Mouse (Mus musculus): ENCODE results near the gene Wdr95. TPM values are rescaled to one million over a fixed set of nuclear protein-coding genes. Genes with fewer than 3 reads are reported as not detected.
"Not testable (repeated sequence)": the region's sequence is repeated elsewhere in the genome, so short reads cannot be mapped to it uniquely, and the experiment has no call there.

The Wdr95 gene
- polyA plus RNA-seq, 1 experiment from 2014 or later = not detected

DNA sequence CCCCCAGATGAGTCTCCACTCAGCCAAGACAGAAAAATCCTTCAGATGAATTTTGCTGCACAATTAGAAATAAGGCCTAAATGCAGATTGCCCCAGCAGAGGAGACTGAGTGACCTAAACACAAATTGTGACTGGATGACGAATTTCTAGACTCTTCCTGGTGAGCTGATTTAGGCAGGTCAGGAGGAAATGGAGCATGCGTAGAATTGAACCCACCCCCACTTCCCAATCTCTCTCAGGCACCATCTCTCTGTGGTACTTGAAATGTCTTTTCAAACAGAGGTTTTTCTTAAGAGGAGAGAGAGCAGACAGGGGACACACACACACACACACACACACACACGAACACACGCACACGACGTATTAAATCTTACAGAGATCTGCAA lies 4.6 kb upstream of the Wdr95 start:
- Histone ChIP-seq H3K27me3 (ENCODE audit: control insufficient read depth, insufficient read depth, low read length) (no peaks in the 10 kb centered on the region), H3K9me3 (ENCODE audit: control insufficient read depth, low read length) (no peaks in the 10 kb centered on the region), H3K27ac (replicated peaks) (peak overlapping the region; percentile 53; the same call in 1 of the 2 replicates), H3K4me1 (replicated peaks; ENCODE audit: control insufficient read depth, insufficient read depth) (no peaks in the 10 kb centered on the region), H3K36me3 (ENCODE audit: control insufficient read depth, insufficient read depth, low read length) (no peaks in the 10 kb centered on the region), H3K4me2 (replicated peaks; ENCODE audit: low read depth) (no peak overlapping the region), H3K9ac (ENCODE audit: low read length) (no peak overlapping the region), H3K4me3 (ENCODE audit: low read depth, low read length) (no peak overlapping the region)
- DNase-seq (ENCODE audit: low spot score) = no peak
- ATAC-seq (ENCODE audit: low FRiP score, low TSS enrichment) = no peak
- TF ChIP-seq CTCF (IDR thresholded peaks at IDR 0.05; ENCODE audit: low read depth) (no peak), EP300 (optimal IDR thresholded peaks at IDR 0.05) (no peak)
- WGBS = 61% methylated on average over 6 of the region's 6 CpGs

DNA sequence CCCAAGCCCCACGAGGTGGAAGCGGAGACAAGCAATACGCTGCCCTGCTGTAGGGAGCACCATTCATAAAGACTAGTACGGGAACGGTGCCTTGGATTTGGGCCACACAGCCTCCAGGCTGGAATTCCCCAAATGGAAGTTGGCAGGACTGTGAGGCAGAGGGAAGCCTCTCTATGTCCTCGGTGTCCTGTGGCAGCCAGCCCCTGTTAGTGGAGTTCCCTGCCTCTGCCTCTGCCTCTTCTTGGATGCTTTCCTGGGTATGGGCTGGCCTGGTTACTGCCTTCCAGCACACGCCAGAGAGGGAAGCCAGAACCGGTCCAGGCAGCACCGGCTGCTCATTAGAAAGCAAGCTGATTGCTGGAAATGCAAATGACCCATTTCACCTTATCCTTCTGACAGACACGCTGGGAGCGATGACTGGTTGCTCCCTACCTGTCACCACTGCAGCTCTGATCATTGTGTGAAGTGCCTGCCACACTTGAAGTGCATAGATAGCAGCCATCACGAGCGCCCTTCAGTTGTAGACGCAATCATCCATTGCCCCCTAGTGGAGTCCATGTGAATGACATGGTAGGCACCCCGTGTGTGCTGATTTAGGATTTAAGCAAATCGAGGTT lies 4.1 kb upstream of the Wdr95 start:
- no peak overlapping the region for H3K4me3 ChIP-seq (ENCODE audit: low read depth, low read length)
- no peak overlapping the region for H3K9ac ChIP-seq (ENCODE audit: low read length)

DNA sequence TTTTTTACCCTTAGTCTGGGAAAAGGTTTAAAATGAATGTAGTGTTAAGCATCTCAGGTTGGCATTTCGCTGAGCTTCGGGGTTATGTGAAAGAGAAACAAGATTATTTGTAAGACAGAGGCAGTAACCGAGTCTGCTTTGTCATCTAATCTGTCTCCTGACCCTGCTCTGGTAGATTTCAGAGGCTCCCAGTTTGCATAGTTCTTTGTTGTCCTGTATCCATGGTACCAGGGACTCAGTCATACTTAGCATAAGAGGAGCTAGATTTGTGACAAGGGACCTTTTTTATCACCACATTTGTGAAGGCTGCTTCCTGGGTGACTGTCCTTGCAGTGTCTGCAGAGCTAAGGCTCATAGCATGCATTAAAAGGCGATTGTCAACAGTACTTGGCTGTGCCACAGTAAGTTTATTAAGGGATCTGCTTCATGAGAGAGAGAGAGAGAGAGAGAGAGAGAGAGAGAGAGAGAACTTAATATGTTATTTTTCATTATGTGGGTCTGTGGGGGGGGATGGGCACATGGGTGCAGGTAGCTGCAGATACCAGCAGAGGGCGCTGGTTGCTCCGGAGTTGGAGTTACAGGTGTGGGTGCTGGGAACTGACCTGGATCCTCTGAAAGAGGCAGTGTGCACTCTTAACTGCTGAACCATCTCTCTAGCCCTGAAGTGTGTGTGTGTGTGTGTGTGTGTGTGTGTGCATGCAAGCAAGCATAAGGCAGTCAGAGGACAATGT lies 3.3 kb upstream of the Wdr95 start:
- no peak overlapping the region for H3K9ac ChIP-seq (ENCODE audit: low read length)
- 47% methylated on average over 6 of the region's 6 CpGs for WGBS
- TF ChIP-seq CTCF (IDR thresholded peaks at IDR 0.05; ENCODE audit: low read depth) (peak; percentile 55), EP300 (optimal IDR thresholded peaks at IDR 0.05) (no peak)
- peak; percentile 20 for DNase-seq (ENCODE audit: low spot score)
- no peak overlapping the region for H3K4me2 ChIP-seq (replicated peaks; ENCODE audit: low read depth)
- no peaks in the 10 kb centered on the region for H3K9me3 ChIP-seq (ENCODE audit: control insufficient read depth, low read length)
- no peak overlapping the region for H3K4me3 ChIP-seq (ENCODE audit: low read depth, low read length)
- no peaks in the 10 kb centered on the region for H3K27me3 ChIP-seq (ENCODE audit: control insufficient read depth, insufficient read depth, low read length)
- H3K4me1 ChIP-seq (replicated peaks; ENCODE audit: control insufficient read depth, insufficient read depth) = no peaks in the 10 kb centered on the region
- no peak for ATAC-seq (ENCODE audit: low FRiP score, low TSS enrichment)
- H3K36me3 ChIP-seq (ENCODE audit: control insufficient read depth, insufficient read depth, low read length) = no peaks in the 10 kb centered on the region
- no peak overlapping the region for H3K27ac ChIP-seq (replicated peaks)

More for the DNA sequence above, 4.1 kb upstream of the Wdr95 start:
- 15% methylated on average over 16 of the region's 16 CpGs for WGBS
- TF ChIP-seq CTCF (IDR thresholded peaks at IDR 0.05; ENCODE audit: low read depth) (peak; percentile 98), EP300 (optimal IDR thresholded peaks at IDR 0.05) (no peak)
- Histone ChIP-seq H3K36me3 (ENCODE audit: control insufficient read depth, insufficient read depth, low read length) (no peaks in the 10 kb centered on the region), H3K27me3 (ENCODE audit: control insufficient read depth, insufficient read depth, low read length) (no peaks in the 10 kb centered on the region), H3K4me2 (replicated peaks; ENCODE audit: low read depth) (peak overlapping the region; percentile 35), H3K9me3 (ENCODE audit: control insufficient read depth, low read length) (no peaks in the 10 kb centered on the region), H3K27ac (replicated peaks) (peak overlapping the region; percentile 53), H3K4me1 (replicated peaks; ENCODE audit: control insufficient read depth, insufficient read depth) (no peaks in the 10 kb centered on the region)
- peak; percentile 74 for ATAC-seq (ENCODE audit: low FRiP score, low TSS enrichment)
- DNase-seq (ENCODE audit: low spot score) = peak; percentile 78

DNA sequence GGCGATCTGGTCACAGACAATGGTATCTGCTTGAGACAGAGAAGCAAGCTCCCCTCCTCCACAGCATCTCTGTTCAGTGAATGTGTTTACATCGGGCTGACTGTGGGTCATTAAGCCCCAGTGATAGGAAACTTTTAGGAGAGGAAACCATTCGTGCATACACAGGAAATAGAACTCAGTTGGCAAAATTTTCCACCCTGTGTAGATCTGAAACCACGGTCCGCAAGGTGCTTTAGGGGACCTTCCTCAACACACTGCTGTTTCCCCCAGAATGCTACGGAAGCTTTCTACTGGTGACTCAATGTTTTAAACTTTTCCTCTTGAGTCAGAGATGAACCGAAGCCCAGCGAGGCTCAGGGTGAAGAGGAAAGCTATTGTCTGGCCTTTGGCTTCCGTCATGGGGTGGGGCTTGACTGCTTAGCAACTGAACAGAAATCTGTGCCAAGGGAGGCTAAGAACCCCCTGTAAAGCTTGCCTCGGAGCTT lies 2.0 kb upstream of the Wdr95 start:
- Histone ChIP-seq H3K9me3 (ENCODE audit: control insufficient read depth, low read length) (no peaks in the 10 kb centered on the region), H3K36me3 (ENCODE audit: control insufficient read depth, insufficient read depth, low read length) (no peaks in the 10 kb centered on the region), H3K27me3 (ENCODE audit: control insufficient read depth, insufficient read depth, low read length) (no peaks in the 10 kb centered on the region), H3K27ac (replicated peaks) (0 out of 2 replicates have a peak overlapping the region, but pooled peaks have one; percentile 30), H3K4me1 (replicated peaks; ENCODE audit: control insufficient read depth, insufficient read depth) (no peaks in the 10 kb centered on the region), H3K4me3 (ENCODE audit: low read depth, low read length) (no peak overlapping the region), H3K4me2 (replicated peaks; ENCODE audit: low read depth) (peak overlapping the region; percentile 17; the same call in 1 of the 2 replicates), H3K9ac (ENCODE audit: low read length) (no peak overlapping the region)
- no peak; the same call in 1 of the 2 replicates for ATAC-seq (ENCODE audit: low FRiP score, low TSS enrichment)
- TF ChIP-seq CTCF (IDR thresholded peaks at IDR 0.05; ENCODE audit: low read depth) (no peak), EP300 (optimal IDR thresholded peaks at IDR 0.05) (no peak)
- WGBS = 27% methylated on average over 10 of the region's 10 CpGs
- peak; percentile 25 for DNase-seq (ENCODE audit: low spot score)

DNA sequence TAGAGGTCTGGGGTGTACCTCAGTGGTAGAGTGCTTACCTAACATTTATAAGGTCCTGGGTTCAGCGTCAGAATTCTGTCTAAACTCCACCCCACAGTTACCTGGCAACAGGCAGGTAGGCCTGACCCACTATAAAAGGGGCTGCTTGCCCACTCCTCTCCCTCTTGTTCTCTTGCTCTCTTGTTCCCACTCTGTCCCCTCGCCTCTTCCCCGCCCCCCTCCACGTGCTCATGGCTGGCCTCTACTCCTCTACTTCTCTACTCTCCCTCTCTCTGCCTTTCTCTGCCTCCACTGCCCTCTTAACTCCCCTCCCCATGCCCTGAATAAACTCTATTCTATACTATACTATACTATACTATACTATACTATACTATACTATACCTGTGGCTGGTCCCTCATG lies 1.2 kb upstream of the Wdr95 start:
- not testable (repeated sequence) for DNase-seq (ENCODE audit: low spot score); H3K9ac ChIP-seq (ENCODE audit: low read length); H3K4me2 ChIP-seq (replicated peaks; ENCODE audit: low read depth); H3K36me3 ChIP-seq (ENCODE audit: control insufficient read depth, insufficient read depth, low read length); H3K4me3 ChIP-seq (ENCODE audit: low read depth, low read length); H3K27me3 ChIP-seq (ENCODE audit: control insufficient read depth, insufficient read depth, low read length); H3K4me1 ChIP-seq (replicated peaks; ENCODE audit: control insufficient read depth, insufficient read depth); ATAC-seq (ENCODE audit: low FRiP score, low TSS enrichment); H3K9me3 ChIP-seq (ENCODE audit: control insufficient read depth, low read length); H3K27ac ChIP-seq (replicated peaks)
- 78% methylated on average over 4 of the region's 4 CpGs for WGBS

DNA sequence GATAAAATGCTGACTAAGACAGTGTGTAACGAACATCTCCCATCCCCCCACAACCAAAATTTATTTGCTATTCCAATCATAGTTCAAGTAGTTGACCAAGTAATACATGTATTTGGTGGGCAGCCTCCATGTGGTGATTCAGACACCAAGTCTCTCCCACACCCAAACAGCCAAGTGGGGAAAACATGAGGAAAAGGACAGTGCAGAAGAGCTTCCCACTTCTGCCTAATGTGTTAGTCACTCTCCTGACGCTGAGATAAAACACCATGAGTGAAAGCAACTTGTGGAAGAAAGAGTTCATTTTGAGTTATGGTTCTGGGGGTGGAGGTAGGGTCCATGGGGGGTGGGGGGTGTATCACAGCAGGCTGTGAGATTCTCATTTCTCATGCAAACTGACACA lies 5.4 kb downstream of the Wdr95 start:
- ATAC-seq (ENCODE audit: low FRiP score, low TSS enrichment) = no peak
- Histone ChIP-seq H3K9ac (ENCODE audit: low read length) (no peak overlapping the region), H3K9me3 (ENCODE audit: control insufficient read depth, low read length) (no peaks in the 10 kb centered on the region), H3K4me2 (replicated peaks; ENCODE audit: low read depth) (no peak overlapping the region), H3K4me3 (ENCODE audit: low read depth, low read length) (no peak overlapping the region), H3K27ac (replicated peaks) (no peak overlapping the region), H3K36me3 (ENCODE audit: control insufficient read depth, insufficient read depth, low read length) (no peaks in the 10 kb centered on the region), H3K4me1 (replicated peaks; ENCODE audit: control insufficient read depth, insufficient read depth) (no peaks in the 10 kb centered on the region), H3K27me3 (ENCODE audit: control insufficient read depth, insufficient read depth, low read length) (no peaks in the 10 kb centered on the region)
- 91% methylated on average over 2 of the region's 2 CpGs for WGBS
- no peak for DNase-seq (ENCODE audit: low spot score)
- TF ChIP-seq CTCF (IDR thresholded peaks at IDR 0.05; ENCODE audit: low read depth) (no peak), EP300 (optimal IDR thresholded peaks at IDR 0.05) (no peak)

Measured in stomach, postnatal 0 days (tissue).